Mouse (Mus musculus) left cerebral cortex, adult 18-20 months (tissue): Measurements from ENCODE around the gene Vwa2. TPM values are rescaled to one million over a fixed set of nuclear protein-coding genes. Genes with fewer than 3 reads are reported as not detected.
A peak's percentile ranks its signal among the peaks of the same experiment; 100 is the strongest.

Experiments
- DNase-seq, 2 experiments: peaks; one replicate each; pipeline ENCODE4 v3.0.0; 2021 to 2022; ENCODE audit warnings: low spot score in 2 of 2, mixed read lengths in 1 of 2
- total RNA-seq, 2 experiments: library from RNA; stranded (reverse); gene quantifications; 2 replicates each; pipeline ENCODE4 v1.2.3; 2021

Gene Vwa2
- total RNA-seq, 2 experiments from 2014 or later: not detected

GRCm38 (mm10) chr19:56907850-56908249 is 33.8 kb downstream of the Vwa2 start:
- DNase-seq: no peak

DNA sequence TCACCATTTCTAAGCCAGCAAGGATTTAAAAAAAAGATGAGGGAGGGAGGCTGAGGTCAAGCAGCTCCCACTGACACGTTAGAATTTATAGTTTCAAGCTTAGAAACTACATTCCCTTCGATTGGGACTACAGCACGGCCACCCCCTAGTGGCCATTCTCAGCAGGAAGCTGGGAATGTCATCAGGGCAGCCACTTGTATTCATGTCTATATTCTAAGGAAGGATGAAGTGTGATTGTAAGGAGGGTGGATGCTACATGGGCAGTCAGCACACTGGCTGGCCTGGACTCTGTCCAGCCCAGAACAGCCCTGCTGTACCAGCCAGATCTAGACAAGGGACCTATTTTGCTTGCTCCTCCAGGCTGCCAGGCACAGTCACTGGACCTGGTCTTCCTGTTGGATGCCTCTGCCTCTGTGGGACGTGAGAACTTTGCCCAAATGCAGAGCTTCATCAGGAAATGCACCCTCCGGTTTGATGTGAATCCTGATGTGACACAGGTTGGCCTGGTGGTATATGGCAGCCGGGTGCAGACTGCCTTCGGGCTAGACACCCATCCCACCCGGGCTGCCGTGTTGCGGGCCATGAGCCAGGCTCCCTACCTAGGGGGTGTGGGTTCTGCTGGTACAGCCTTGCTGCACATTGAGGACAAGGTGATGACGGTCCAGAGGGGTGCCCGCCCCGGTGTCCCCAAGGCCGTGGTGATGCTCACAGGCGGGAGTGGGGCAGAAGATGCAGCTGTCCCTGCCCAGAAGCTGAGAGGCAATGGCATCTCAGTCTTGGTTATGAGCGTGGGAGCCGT is 34.6 kb downstream of the Vwa2 start:
- peak; percentile 50 to 52 for DNase-seq

DNA sequence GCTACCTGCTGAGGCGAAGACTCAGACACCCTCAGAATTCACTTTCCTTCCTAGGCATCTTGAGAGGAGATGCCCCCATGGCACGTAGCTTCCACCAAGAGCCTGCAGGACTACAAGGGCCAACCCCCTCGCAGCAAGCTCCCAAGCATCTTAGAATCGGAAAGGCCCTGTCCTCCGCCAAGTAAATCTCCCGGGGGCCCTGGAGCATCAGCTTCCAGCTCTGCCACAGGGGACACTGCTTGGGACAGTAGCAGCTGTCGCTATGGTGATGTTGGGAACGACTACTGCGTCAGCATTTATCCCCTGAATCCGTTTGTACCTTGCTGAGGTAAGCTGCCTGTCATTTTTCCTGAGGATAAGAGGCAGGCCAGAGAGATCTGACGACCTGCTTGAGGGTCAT is 36.5 kb downstream of the Vwa2 start:
- no peak for DNase-seq

DNA sequence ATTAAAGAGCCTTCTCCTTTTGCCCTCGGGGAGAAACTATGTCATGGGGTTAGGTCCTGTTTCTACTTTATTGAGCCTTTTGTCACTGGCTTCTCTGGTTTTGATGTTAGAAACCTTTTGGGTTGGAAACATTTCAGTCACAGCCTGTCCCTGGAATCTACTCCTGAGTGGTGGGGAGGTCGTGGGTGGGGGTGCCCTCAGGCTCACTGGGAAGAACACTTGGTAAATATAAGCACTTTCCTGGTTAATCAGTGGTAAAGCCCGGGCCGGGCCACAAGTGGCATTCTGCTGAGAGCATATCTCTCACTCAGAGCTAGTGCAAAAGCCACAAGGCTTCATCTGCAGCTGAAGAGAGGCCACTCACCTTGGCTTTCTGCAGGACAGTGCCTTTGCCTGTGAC is 39.7 kb downstream of the Vwa2 start:
- no peak for DNase-seq

DNA sequence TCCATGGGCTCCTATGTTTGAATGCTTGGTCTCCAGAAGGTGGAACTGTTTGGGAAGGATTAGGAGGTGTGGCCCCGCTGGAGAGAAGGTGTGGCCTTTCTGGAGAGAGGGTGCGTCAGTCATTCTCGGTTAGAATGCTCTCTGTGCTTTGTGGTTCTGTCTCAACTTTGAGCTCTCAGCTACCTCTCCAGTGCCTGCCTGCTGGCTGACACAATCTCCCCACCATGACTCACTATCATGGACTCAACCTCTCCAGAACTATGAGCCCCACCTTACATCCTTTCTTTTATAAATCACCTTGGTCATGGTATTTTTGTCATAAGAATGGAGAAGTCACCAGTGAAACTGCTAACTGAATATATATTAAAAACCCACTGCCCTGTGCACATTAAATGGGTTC is 40.6 kb downstream of the Vwa2 start:
- no peak for DNase-seq

- no peak for DNase-seq
These were observed 41.0 kb downstream of the Vwa2 start for GRCm38 (mm10) chr19:56915084-56915483.

DNA sequence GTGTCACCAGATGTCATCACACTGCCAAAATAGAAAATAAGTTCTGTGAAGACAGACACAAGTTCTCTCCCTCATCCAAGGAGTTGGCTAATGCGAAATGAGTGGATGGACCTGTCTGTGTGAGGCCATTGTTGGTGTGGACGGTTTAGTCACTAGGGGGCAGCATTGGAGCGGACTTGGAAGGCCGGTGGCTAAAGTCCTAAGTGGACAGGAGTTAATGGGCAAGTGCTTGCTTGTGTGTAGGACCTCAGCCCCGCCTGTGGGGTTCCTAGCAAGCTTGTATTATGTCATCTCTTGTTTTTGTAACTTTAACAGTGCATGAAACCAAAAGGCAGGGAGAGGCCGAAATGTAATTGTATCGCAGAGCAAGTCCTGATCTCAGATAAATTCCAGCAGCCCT is 45.6 kb downstream of the Vwa2 start:
- DNase-seq: peak; percentile 91 to 93

DNA sequence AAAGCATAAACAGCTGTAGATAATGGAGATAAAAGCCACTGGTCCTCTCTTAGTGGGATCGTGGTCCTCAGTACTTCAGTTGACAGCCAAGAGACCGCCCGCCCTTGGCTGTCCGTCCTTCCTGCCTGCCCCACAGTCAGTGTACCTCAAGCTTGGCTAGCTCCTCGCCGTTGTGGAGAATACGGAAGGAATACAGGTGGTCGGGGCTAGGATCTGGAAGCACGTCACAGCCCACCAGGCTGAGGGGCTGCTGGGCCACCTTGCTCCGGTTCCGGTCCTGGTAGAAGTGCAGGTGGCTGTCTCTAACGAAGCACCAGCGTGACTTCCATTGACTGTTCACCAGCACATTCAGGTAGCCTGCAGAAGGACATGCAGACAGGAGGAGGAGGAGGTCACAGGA is 46.2 kb downstream of the Vwa2 start:
- no peak for DNase-seq

DNA sequence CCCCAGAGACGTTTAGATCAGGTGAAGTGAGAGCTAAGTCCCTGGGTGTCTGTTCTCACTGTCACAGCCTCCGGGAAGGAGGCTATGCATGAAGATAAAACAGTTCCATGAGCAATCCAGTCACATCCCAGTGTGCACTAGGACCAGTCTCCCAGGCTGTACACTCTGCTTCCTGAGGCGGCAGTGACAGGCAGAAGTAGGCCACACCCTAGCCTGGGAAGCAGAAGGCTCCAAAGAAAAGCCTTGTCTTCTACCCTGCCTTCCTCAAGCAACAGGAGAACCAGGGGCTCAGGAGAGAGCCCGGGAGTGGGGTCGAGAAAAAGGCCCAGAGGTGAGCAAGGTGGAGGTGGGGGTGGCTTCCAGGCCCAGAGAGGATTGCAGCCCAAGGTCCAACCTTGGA is 47.7 kb downstream of the Vwa2 start:
- no peak for DNase-seq

DNA sequence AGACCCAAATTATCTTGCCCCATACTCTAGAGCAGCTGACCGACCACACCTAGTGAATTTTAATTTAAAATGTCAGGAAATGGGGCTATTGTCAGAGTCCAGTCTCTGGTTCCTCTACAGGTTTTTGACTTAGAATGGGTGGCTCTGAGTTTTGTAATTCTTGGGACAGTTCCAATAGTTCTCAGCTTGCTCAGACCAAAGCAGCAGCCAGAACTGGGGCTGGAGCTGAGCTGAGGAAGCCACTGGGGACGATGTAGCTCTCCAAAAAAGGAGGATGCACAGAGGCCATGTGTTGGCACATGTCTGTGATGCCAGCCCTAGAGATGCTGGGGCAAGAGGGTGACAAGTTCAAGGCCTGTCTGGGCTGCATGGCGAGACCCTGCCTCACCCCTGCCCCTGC is 55.3 kb downstream of the Vwa2 start:
- no peak for DNase-seq

DNA sequence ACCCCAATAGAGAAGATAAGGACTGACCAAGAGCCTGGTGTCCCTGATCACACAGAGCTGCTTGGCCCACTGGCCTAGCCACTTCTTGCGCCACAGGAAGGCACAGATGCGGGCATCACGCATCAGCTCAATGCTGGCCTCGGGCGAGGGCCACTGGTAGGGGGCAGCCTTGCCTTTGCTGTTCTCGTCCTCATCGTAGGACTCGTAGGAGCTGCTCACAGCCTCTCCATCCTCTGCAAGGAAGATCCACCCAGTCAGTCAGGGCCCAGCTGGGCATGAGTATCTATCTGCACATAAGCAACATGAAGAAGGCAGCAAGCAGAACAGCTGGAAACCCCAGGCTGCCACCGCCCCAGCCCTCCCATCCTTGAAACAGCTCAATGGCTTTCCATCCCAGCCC is 56.0 kb downstream of the Vwa2 start:
- DNase-seq: no peak

DNA sequence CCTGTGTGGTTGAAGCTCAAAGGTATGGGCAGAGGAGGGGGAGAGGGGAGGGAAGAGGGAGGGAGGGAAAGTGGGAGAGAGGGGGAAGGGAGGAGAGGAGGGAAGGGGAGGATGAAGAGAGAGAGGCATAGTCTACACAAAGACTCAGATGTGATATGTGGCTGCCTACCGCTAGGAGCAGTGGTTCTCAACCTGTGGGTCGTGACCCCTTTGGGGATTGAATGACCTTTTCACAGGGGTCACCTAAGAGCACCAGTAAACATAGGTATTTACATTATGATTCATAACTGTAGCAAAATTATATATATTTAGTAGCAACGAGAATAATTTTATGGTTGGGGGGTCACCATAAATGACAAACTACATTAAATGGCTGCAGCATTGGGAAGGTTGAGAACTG is 59.8 kb downstream of the Vwa2 start:
- DNase-seq: no peak

DNA sequence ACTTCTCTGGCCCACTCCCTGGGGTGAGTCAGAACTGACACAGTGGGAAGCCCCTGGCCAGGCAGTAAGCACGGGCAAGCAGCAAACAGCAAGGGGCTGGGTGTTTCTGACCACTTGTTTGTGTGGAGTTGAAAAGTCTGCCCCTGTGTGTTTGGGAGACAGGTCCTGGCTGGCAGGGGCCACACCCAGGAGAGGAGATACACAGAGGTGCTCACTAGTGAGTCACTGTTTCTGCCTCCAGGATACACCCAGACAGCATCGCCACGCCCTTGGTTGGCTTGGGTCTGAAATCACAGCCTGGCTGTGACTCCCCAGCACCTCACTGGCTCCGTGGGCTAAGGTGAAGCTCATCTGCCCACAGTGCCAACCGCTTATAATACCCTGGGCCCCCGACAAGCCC is 61.1 kb downstream of the Vwa2 start:
- DNase-seq: no peak

DNA sequence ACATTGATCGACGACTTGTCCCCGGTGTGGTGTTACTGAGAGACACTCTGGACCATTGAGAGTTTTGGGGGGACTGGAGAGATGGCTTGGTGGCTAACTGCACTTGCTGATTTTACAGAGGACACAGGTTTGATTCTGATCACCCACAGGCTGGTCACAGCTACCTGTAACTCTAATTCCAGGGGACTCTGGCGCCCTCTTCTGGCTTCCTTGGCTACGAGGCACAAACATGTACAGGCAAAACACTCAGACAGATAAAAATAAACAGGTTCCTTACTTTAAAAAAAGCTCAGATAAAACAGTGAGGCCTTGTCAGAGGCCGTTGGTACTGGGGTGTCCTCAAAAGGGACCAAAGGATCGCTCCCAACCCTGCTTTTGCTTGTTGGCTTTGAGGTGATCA is 61.7 kb downstream of the Vwa2 start:
- DNase-seq: no peak

DNA sequence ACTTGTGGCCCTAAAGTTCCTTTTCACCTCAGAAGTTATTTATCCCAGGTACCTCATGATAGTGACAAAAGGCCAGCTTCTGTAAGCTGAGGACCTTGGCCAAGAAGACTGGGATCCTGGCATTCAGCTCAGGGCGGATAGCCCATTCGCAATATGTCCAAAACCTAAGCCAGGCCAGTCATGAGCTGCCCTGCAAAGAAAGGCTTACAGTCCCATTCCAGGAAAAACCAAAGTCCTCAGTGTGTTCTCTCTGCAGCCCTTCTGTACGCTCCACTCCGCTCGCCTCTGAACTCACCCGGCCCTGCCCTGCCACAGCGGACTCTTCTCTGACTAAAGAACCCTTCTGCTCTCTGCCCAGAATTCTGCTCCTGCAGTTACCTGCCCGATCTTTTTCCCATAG is 62.2 kb downstream of the Vwa2 start:
- no peak for DNase-seq

- DNase-seq: no peak
These were observed 63.9 kb downstream of the Vwa2 start for GRCm38 (mm10) chr19:56937911-56938310.

DNA sequence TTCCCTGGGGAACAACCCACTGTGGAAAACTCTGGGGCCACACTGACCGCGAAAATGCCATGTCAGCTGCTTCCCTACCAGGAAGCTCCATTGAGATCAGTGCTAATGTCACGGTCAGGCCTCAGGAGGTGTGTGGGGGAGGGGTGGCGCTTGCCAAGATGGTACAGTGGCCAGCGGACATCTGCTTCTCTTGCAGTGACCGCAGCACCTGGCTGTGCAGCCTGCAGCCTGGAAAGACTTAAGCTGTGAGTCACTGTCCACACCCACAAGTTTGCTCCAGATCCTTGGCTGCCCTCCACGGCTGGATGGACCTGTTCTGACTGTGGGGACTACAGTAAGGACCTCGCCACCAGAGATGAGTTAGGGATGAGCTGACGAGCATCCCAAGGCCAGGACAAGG is 65.8 kb downstream of the Vwa2 start:
- peak; percentile 14 to 19 for DNase-seq

GRCm38 (mm10) chr19:56940507-56940906 is 66.5 kb downstream of the Vwa2 start:
- DNase-seq: no peak

DNA sequence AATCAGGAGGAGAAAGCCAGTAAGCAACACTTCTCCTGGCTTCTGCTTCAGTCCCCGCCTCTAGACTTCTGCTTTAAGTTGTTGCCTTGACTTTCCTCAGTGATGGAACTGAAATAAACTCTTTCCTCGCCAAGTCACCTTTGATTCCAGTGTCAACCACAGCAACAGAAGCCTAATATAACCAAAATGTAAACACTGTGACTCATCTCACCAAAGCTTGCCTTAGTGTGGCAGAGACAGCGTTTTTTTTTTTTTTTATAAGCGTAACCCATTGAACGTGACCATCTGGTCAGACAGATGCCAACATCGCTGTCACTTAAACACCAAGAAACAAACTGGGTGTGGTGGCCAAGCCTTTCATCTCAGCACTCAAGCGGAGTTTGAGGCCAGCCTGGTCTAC is 68.2 kb downstream of the Vwa2 start:
- no peak for DNase-seq

- DNase-seq: no peak
These were observed 70.2 kb downstream of the Vwa2 start for GRCm38 (mm10) chr19:56944211-56944610.

- no peak for DNase-seq
These were observed 70.8 kb downstream of the Vwa2 start for GRCm38 (mm10) chr19:56944826-56945225.

DNA sequence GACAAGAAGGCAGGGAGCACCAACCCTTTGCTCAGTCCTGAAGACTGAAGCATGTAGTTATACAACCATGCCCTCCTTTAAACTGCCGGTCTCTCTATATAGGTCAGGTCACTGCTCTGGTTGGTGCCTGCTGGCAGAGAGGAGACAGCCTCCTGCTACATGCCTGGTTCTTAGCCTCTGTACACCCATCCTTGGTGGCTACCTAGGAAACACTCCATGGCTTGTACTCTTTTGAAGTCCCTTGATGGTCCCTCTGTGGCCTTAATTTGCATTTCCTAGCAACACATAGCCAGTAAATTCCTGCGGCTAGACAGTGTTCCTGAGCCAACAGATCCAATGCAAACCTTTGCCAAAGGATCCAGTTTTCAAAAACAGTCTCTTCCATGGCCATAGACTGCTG is 71.6 kb downstream of the Vwa2 start:
- DNase-seq: no peak

GRCm38 (mm10) chr19:56946277-56946676 is 72.2 kb downstream of the Vwa2 start:
- DNase-seq: no peak

- no peak for DNase-seq
These were observed 72.7 kb downstream of the Vwa2 start for GRCm38 (mm10) chr19:56946727-56947126.
